Mouse (Mus musculus) forebrain, embryonic 15.5 days (tissue): ENCODE data around the gene Sesn1. TPM values are rescaled to one million over a fixed set of nuclear protein-coding genes. Genes with fewer than 3 reads are reported as not detected.

Experiments used
- ATAC-seq: fragments of 200-750 bp; cut with Nextera tagmentation; replicated peaks from 2 replicates; pipeline ENCODE4 v1.8.0; 2017; ENCODE audit warnings: mild to moderate bottlenecking, moderate TSS enrichment, moderate library complexity
- H3K27ac ChIP-seq: fragments of 300-500 bp; sonication (generic); replicated peaks from 2 replicates; pipeline ENCODE4 v1.5.1; 2015; ENCODE audit warnings: mild to moderate bottlenecking, inconsistent platforms
- H3K27me3 ChIP-seq: fragments of 300-500 bp; sonication (generic); 2 replicates; pipeline ENCODE4 v1.6.1; 2015; ENCODE audit warnings: inconsistent platforms
- H3K36me3 ChIP-seq: fragments of 300-500 bp; sonication (generic); 2 replicates; pipeline ENCODE4 v1.6.1; 2015; ENCODE audit warnings: mild to moderate bottlenecking, inconsistent platforms
- H3K4me1 ChIP-seq: fragments of 300-500 bp; sonication (generic); 2 replicates; pipeline ENCODE4 v1.6.1; 2015; ENCODE audit warnings: inconsistent platforms
- H3K4me2 ChIP-seq: fragments of 300-500 bp; sonication (generic); replicated peaks from 2 replicates; pipeline ENCODE4 v1.6.1; 2015; ENCODE audit warnings: mild to moderate bottlenecking, inconsistent platforms
- H3K4me3 ChIP-seq: fragments of 300-500 bp; sonication (generic); 2 replicates; pipeline ENCODE4 v1.5.1; 2015; ENCODE audit warnings: mild to moderate bottlenecking, inconsistent platforms
- H3K9ac ChIP-seq: fragments of 300-500 bp; sonication (generic); replicated peaks from 2 replicates; pipeline ENCODE4 v1.6.1; 2015; ENCODE audit warnings: mild to moderate bottlenecking, inconsistent platforms
- H3K9me3 ChIP-seq: fragments of 300-500 bp; sonication (generic); 2 replicates; pipeline ENCODE4 v1.6.1; 2016; ENCODE audit warnings: inconsistent platforms
- WGBS: fragments of 180-500 bp; shearing (Covaris S2); methylation state at CpG from one replicate; pipeline ENCODE4 v1.1.7; 2015; ENCODE audit warnings: mixed read lengths; 5-methylcytosine and 5-hydroxymethylcytosine counted together
- polyA plus RNA-seq: library from polyadenylated mRNA; unstranded; fragments of >200 nt; fragmentation: Nextera tagmentation; extraction: Ambion mirVana; gene quantifications from 2 replicates; pipeline ENCODE4 v1.2.1, GENCODE M21; 2015

Sesn1 gene
- polyA plus RNA-seq, 1 experiment from 2014 or later, result 55.7 TPM

- peaks cover 20% of the 10 kb centered on the region for H3K36me3 ChIP-seq
- ATAC-seq, result no peak
- no peaks in the 10 kb centered on the region for H3K27me3 ChIP-seq
- H3K4me1 ChIP-seq, result peaks cover 16% of the 10 kb centered on the region
- H3K27ac ChIP-seq, result no peak overlapping the region
- no peak overlapping the region for H3K9ac ChIP-seq
- no peak overlapping the region for H3K4me3 ChIP-seq
- no peak overlapping the region for H3K4me2 ChIP-seq
- 96% methylated on average over 2 of the region's 2 CpGs for WGBS
- H3K9me3 ChIP-seq, result no peaks in the 10 kb centered on the region
Measured at GRCm38 (mm10) chr10:41896865-41897264, 87.1 kb downstream of the Sesn1 start.

- no peaks in the 10 kb centered on the region for H3K27me3 ChIP-seq
- H3K4me3 ChIP-seq, result no peak overlapping the region
- H3K27ac ChIP-seq, result no peak overlapping the region
- no peak for ATAC-seq
- peaks cover 1% of the 10 kb centered on the region; the same call in 1 of the 2 replicates for H3K4me1 ChIP-seq
- no peak overlapping the region for H3K4me2 ChIP-seq
- no peak overlapping the region for H3K9ac ChIP-seq
- H3K9me3 ChIP-seq, result no peaks in the 10 kb centered on the region
- WGBS, result 94% methylated on average over 8 of the region's 8 CpGs
- peaks cover 42% of the 10 kb centered on the region for H3K36me3 ChIP-seq
Measured at GRCm38 (mm10) chr10:41901456-41901855, 91.7 kb downstream of the Sesn1 start.

DNA sequence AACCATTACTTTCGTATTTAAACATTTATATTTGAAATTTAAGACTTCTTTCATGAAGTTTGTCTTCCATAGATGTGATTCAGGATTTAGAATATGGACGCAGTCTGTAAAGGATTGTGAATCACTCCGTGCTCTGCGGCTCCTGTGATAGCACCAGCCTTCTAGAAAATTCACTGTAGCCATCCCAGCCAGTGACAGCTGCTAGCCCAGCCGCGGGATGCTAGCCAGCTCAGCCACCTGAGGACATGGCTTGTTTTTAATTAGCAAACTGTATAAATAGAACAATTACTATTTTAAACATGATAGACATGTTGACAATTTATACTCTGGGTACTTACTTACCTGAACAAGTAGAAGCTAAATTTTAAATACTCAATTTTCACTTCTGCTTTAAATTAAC is 92.1 kb downstream of the Sesn1 start:
- Histone ChIP-seq H3K9ac (no peak overlapping the region), H3K27me3 (no peaks in the 10 kb centered on the region), H3K27ac (no peak overlapping the region), H3K4me1 (peaks cover 5% of the 10 kb centered on the region; the same call in 1 of the 2 replicates), H3K36me3 (peaks cover 44% of the 10 kb centered on the region), H3K9me3 (no peaks in the 10 kb centered on the region), H3K4me2 (no peak overlapping the region), H3K4me3 (no peak overlapping the region)
- 77% methylated on average over 6 of the region's 6 CpGs for WGBS
- ATAC-seq, result no peak

DNA sequence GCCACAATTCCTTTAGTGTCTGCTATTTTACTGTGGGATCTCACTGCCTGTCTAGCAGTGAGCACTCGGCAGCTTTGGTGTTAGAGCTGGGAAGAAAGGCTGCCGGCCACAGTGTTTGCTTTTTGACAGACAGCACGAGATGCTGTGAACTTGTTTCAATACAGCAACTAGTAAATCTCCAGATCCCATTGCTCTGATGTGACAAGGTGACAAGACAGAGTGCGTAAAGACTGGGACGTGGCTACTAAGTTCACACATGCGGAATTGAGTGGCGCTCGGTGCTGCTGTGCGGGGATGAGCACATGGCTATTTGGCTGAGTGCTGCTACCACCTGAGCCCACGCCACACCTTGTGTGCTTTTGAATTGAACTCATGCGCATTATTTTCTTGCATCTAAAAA is 97.7 kb downstream of the Sesn1 start:
- Histone ChIP-seq H3K27ac (peak overlapping the region; percentile 50), H3K9me3 (no peaks in the 10 kb centered on the region), H3K4me2 (no peak overlapping the region), H3K9ac (no peak overlapping the region), H3K27me3 (no peaks in the 10 kb centered on the region), H3K36me3 (peaks cover 34% of the 10 kb centered on the region), H3K4me3 (no peak overlapping the region), H3K4me1 (peaks cover 28% of the 10 kb centered on the region)
- ATAC-seq, result no peak
- 54% methylated on average over 11 of the region's 11 CpGs for WGBS

DNA sequence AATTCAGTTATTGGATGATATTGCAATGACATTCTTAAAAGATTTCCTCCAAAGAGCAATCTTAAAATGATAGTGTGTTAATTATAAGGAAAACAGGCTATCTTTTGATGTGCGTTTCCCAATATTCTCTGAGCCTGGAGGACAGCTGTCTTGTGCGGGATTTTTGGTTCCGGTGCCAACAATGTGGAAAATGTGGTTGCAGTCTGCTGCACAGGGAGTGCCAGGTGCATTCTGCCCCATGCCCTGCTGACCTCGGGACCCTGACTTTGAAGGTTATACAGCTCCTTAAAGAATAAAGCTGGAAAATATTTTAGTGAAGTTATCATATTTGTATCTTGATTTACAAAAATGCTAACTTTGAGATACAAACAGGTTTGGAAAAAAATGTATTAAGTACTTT is 98.2 kb downstream of the Sesn1 start:
- H3K27me3 ChIP-seq, result no peaks in the 10 kb centered on the region

DNA sequence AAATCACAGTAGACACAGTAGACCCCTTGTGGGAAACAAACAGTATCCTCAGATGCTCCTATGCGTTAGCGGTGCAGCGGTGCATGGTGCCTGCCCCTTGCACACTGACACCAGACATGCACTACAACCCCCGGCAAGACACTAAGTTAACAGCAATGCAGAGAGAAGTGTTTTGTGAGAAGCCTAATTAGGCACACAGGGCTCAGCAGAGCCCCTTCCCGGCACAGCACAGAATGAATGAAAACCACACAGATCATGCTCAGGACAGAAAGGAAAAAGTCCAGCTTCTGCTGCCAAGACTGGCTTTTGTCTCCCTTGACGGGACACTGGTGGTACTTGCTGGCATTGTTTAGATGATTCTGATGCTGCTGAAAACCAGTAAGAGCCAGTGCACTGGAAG is 99.2 kb downstream of the Sesn1 start:
- Histone ChIP-seq H3K9ac (no peak overlapping the region), H3K4me3 (no peak overlapping the region), H3K4me2 (no peak overlapping the region), H3K27me3 (no peaks in the 10 kb centered on the region), H3K27ac (peak overlapping the region; percentile 38; the same call in 1 of the 2 replicates), H3K4me1 (peaks cover 28% of the 10 kb centered on the region), H3K36me3 (peaks cover 27% of the 10 kb centered on the region), H3K9me3 (no peaks in the 10 kb centered on the region)
- peak; percentile 62 for ATAC-seq
- WGBS, result 32% methylated on average over 6 of the region's 6 CpGs

More for the DNA sequence above, 98.2 kb downstream of the Sesn1 start:
- H3K9me3 ChIP-seq, result no peaks in the 10 kb centered on the region
- H3K4me3 ChIP-seq, result no peak overlapping the region
- H3K4me2 ChIP-seq, result no peak overlapping the region
- peaks cover 28% of the 10 kb centered on the region for H3K4me1 ChIP-seq
- no peak for ATAC-seq
- peak overlapping the region; percentile 50; the same call in 1 of the 2 replicates for H3K27ac ChIP-seq
- peaks cover 33% of the 10 kb centered on the region for H3K36me3 ChIP-seq
- 58% methylated on average over 4 of the region's 4 CpGs for WGBS
- H3K9ac ChIP-seq, result no peak overlapping the region

DNA sequence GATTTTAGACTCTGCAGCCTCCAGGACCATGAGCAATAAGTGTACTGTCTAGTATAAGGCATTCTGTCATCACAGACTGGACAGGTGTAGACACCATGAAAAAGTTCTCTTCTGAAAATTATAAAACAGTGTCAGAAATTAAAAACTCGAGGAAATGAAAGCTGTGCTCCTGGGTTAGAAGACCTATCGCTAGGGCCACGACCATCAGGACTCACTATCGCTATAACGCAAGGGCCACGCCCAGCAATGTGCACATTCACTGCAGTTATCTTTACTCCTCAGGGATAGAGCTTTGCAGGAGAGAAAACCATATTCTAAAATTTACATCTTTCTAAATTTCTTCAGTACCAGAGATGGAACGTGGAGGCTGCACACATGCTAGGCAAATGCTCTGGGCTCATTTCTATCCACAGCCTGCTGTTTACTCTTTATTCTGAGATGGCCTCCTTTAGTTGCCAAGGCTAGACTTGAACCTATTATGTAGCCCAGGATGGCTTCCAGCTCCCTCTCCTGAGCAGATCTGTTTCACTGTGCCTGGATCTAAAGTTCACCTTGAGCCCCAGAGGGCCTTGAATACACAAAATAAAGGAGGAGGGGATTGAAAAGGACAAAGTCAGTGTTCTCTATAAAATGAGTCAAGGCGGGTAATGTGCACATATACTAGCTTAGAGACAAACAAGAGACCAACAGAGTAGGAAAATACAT is 102.7 kb downstream of the Sesn1 start:
- WGBS, result 93% methylated on average over 8 of the region's 8 CpGs
- H3K9ac ChIP-seq, result no peak overlapping the region
- H3K9me3 ChIP-seq, result no peaks in the 10 kb centered on the region
- no peak overlapping the region for H3K27ac ChIP-seq
- no peak for ATAC-seq
- H3K4me2 ChIP-seq, result no peak overlapping the region
- no peaks in the 10 kb centered on the region for H3K27me3 ChIP-seq
- H3K36me3 ChIP-seq, result peaks cover under 1% of the 10 kb centered on the region; the same call in 1 of the 2 replicates
- H3K4me1 ChIP-seq, result peaks cover 18% of the 10 kb centered on the region
- no peak overlapping the region for H3K4me3 ChIP-seq

- H3K36me3 ChIP-seq, result no peaks in the 10 kb centered on the region
- no peak; the same call in 1 of the 2 replicates for ATAC-seq
- no peak overlapping the region for H3K4me3 ChIP-seq
- WGBS, result 62% methylated on average over 14 of the region's 14 CpGs
- H3K27ac ChIP-seq, result no peak overlapping the region
- peaks cover 16% of the 10 kb centered on the region for H3K4me1 ChIP-seq
- H3K9me3 ChIP-seq, result no peaks in the 10 kb centered on the region
- no peaks in the 10 kb centered on the region for H3K27me3 ChIP-seq
- H3K4me2 ChIP-seq, result no peak overlapping the region
- H3K9ac ChIP-seq, result no peak overlapping the region
Measured at GRCm38 (mm10) chr10:41926726-41927125, 117.0 kb downstream of the Sesn1 start.

GRCm38 (mm10) chr10:41930966-41931365 is 121.2 kb downstream of the Sesn1 start:
- Histone ChIP-seq H3K4me2 (no peak overlapping the region), H3K9ac (no peak overlapping the region), H3K9me3 (no peaks in the 10 kb centered on the region), H3K27me3 (no peaks in the 10 kb centered on the region), H3K27ac (no peak overlapping the region), H3K4me3 (no peak overlapping the region), H3K36me3 (no peaks in the 10 kb centered on the region), H3K4me1 (peaks cover 57% of the 10 kb centered on the region)
- 64% methylated on average over 4 of the region's 4 CpGs for WGBS
- ATAC-seq, result no peak

- 28% methylated on average over 12 of the region's 12 CpGs for WGBS
- Histone ChIP-seq H3K4me1 (peaks cover 66% of the 10 kb centered on the region), H3K27me3 (no peaks in the 10 kb centered on the region), H3K36me3 (no peaks in the 10 kb centered on the region), H3K27ac (peak overlapping the region; percentile 76), H3K9me3 (no peaks in the 10 kb centered on the region), H3K4me2 (no peak overlapping the region; the same call in 1 of the 2 replicates), H3K4me3 (no peak overlapping the region), H3K9ac (peak overlapping the region; percentile 22; the same call in 1 of the 2 replicates)
- ATAC-seq, result peak; percentile 47
Measured at GRCm38 (mm10) chr10:41931962-41932361, 122.2 kb downstream of the Sesn1 start.

DNA sequence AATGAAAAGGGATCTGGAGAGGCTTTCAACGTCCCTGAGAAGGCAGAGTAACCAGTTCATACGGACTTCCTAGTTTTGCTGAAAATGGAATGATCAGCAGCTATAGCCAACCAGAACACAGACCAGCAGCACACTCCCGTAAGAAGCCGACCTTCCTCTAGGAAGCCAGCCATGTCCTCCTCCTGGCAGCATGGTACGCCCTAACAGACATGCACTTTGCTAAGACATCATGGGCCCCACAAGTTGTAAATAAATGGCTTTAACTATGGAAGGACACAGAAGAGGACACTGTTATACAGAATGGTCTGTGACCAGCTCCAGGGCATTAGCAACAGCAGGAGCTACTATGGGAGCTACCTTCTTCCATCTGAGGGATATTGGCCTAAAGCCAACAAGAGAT is 123.2 kb downstream of the Sesn1 start:
- no peak overlapping the region for H3K9ac ChIP-seq
- H3K4me3 ChIP-seq, result no peak overlapping the region
- H3K9me3 ChIP-seq, result no peaks in the 10 kb centered on the region
- peaks cover 71% of the 10 kb centered on the region for H3K4me1 ChIP-seq
- no peaks in the 10 kb centered on the region for H3K27me3 ChIP-seq
- no peak for ATAC-seq
- H3K4me2 ChIP-seq, result no peak overlapping the region
- no peaks in the 10 kb centered on the region for H3K36me3 ChIP-seq
- peak overlapping the region; percentile 76; the same call in 1 of the 2 replicates for H3K27ac ChIP-seq
- WGBS, result 73% methylated on average over 5 of the region's 5 CpGs

DNA sequence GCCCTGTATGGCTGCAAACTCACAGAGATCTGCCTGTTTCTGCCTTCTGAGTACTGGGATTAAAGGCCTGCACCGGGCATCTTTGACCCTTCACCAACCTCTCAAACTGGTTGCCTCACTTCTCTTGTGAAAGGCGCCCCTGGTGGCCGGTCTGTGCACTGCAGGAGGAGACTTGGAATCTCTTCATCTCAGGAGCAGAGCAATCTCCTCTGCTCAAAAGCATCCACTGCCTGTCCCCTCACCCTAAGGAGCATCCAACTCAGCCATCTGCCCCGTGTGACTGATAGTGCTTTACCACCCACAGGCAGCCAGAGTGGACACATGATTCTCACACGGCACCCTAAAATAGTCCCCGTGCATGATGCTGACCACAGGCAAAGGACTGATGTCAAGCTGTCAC is 123.8 kb downstream of the Sesn1 start:
- Histone ChIP-seq H3K36me3 (no peaks in the 10 kb centered on the region), H3K4me3 (no peak overlapping the region), H3K4me1 (peaks cover 71% of the 10 kb centered on the region), H3K27ac (peak overlapping the region; percentile 76; the same call in 1 of the 2 replicates), H3K27me3 (no peaks in the 10 kb centered on the region), H3K9ac (no peak overlapping the region), H3K9me3 (no peaks in the 10 kb centered on the region), H3K4me2 (no peak overlapping the region)
- 72% methylated on average over 6 of the region's 6 CpGs for WGBS
- no peak for ATAC-seq
